Mouse (Mus musculus): Measurements from ENCODE around the gene Scn8a. TPM values are rescaled to one million over a fixed set of nuclear protein-coding genes. Genes with fewer than 3 reads are reported as not detected.

Gene Scn8a
- polyA plus RNA-seq, 1 experiment: 0.45 TPM

- Histone ChIP-seq H3K4me1 (ENCODE audit: control insufficient read depth, insufficient read depth, low read length) (no peaks in the 10 kb centered on the region), H3K27ac (ENCODE audit: insufficient read depth, low read depth, low read length) (no peak overlapping the region), H3K4me3 (ENCODE audit: insufficient read depth, low read depth, low read length) (no peak overlapping the region), H3K27me3 (replicated peaks; ENCODE audit: control insufficient read depth, insufficient read depth, low read length) (no peaks in the 10 kb centered on the region), H3K36me3 (ENCODE audit: control insufficient read depth, insufficient read depth, low read length) (no peaks in the 10 kb centered on the region)
- DNase-seq: no peak
- TF ChIP-seq POLR2A (IDR thresholded peaks at IDR 0.05; ENCODE audit: low read depth, low read length) (no peak), CTCF (conservative IDR thresholded peaks at IDR 0.05; ENCODE audit: insufficient read depth, insufficient read length, low read depth, low read length) (no peak)
- 87% methylated on average over 8 of the region's 8 CpGs for WGBS
These were observed 37.5 kb upstream of the Scn8a start for GRCm38 (mm10) chr15:100832144-100832543.

- H3K27me3 ChIP-seq (replicated peaks; ENCODE audit: control insufficient read depth, insufficient read depth, low read length): no peaks in the 10 kb centered on the region
- DNase-seq: no peak
- TF ChIP-seq CTCF (conservative IDR thresholded peaks at IDR 0.05; ENCODE audit: insufficient read depth, insufficient read length, low read depth, low read length) (no peak), POLR2A (IDR thresholded peaks at IDR 0.05; ENCODE audit: low read depth, low read length) (no peak)
- H3K27ac ChIP-seq (ENCODE audit: insufficient read depth, low read depth, low read length): no peak overlapping the region
- no peak overlapping the region for H3K4me3 ChIP-seq (ENCODE audit: insufficient read depth, low read depth, low read length)
- H3K4me1 ChIP-seq (ENCODE audit: control insufficient read depth, insufficient read depth, low read length): no peaks in the 10 kb centered on the region
- WGBS: 48% methylated on average over 7 of the region's 7 CpGs
- no peaks in the 10 kb centered on the region for H3K36me3 ChIP-seq (ENCODE audit: control insufficient read depth, insufficient read depth, low read length)
These were observed 36.9 kb upstream of the Scn8a start for GRCm38 (mm10) chr15:100832784-100833183.

- WGBS: 87% methylated on average over 8 of the region's 8 CpGs
- Histone ChIP-seq H3K4me3 (ENCODE audit: insufficient read depth, low read depth, low read length) (no peak overlapping the region), H3K27ac (ENCODE audit: insufficient read depth, low read depth, low read length) (no peak overlapping the region), H3K4me1 (ENCODE audit: control insufficient read depth, insufficient read depth, low read length) (no peaks in the 10 kb centered on the region), H3K36me3 (ENCODE audit: control insufficient read depth, insufficient read depth, low read length) (no peaks in the 10 kb centered on the region), H3K27me3 (replicated peaks; ENCODE audit: control insufficient read depth, insufficient read depth, low read length) (no peaks in the 10 kb centered on the region)
- no peak for TF ChIP-seq POLR2A (IDR thresholded peaks at IDR 0.05; ENCODE audit: low read depth, low read length)
- no peak for TF ChIP-seq CTCF (conservative IDR thresholded peaks at IDR 0.05; ENCODE audit: insufficient read depth, insufficient read length, low read depth, low read length)
- DNase-seq: no peak
These were observed 32.9 kb upstream of the Scn8a start for GRCm38 (mm10) chr15:100836729-100837128.

GRCm38 (mm10) chr15:100838607-100839207 is 31.0 kb upstream of the Scn8a start:
- 34% methylated on average over 12 of the region's 12 CpGs for WGBS
- H3K36me3 ChIP-seq (ENCODE audit: control insufficient read depth, insufficient read depth, low read length): no peaks in the 10 kb centered on the region
- H3K4me1 ChIP-seq (ENCODE audit: control insufficient read depth, insufficient read depth, low read length): no peaks in the 10 kb centered on the region
- H3K4me3 ChIP-seq (ENCODE audit: insufficient read depth, low read depth, low read length): no peak overlapping the region
- TF ChIP-seq CTCF (conservative IDR thresholded peaks at IDR 0.05; ENCODE audit: insufficient read depth, insufficient read length, low read depth, low read length) (peak; percentile 41), POLR2A (IDR thresholded peaks at IDR 0.05; ENCODE audit: low read depth, low read length) (no peak)
- peak; percentile 56 for DNase-seq
- no peaks in the 10 kb centered on the region for H3K27me3 ChIP-seq (replicated peaks; ENCODE audit: control insufficient read depth, insufficient read depth, low read length)
- H3K27ac ChIP-seq (ENCODE audit: insufficient read depth, low read depth, low read length): no peak overlapping the region

DNA sequence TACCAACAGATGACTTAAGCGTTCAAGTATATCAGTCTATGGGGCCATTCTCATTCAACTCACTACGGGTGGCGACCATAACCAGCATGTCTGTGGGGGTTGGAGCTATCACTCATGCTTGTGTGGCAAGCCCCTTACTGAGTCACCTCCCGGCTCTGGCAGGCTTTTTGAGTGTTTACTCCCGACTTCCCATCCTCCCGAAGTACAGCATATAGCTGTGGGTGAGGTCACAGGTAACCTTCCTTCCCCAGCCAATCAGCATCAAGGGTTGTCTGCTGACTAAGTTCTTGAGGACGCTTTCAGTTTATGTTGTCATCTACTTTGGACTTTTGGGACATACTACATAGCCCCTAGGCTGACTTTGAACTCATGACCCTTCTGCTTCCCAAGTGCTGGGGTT is 25.3 kb upstream of the Scn8a start:
- no peak overlapping the region for H3K27ac ChIP-seq (ENCODE audit: insufficient read depth, low read depth, low read length)
- 89% methylated on average over 7 of the region's 7 CpGs for WGBS
- DNase-seq: no peak
- H3K27me3 ChIP-seq (replicated peaks; ENCODE audit: control insufficient read depth, insufficient read depth, low read length): no peaks in the 10 kb centered on the region
- H3K4me3 ChIP-seq (ENCODE audit: insufficient read depth, low read depth, low read length): no peak overlapping the region
- no peaks in the 10 kb centered on the region for H3K4me1 ChIP-seq (ENCODE audit: control insufficient read depth, insufficient read depth, low read length)
- no peaks in the 10 kb centered on the region for H3K36me3 ChIP-seq (ENCODE audit: control insufficient read depth, insufficient read depth, low read length)
- TF ChIP-seq POLR2A (IDR thresholded peaks at IDR 0.05; ENCODE audit: low read depth, low read length): no peak
- TF ChIP-seq CTCF (conservative IDR thresholded peaks at IDR 0.05; ENCODE audit: insufficient read depth, insufficient read length, low read depth, low read length): no peak

GRCm38 (mm10) chr15:100845049-100845879 is 24.4 kb upstream of the Scn8a start:
- Histone ChIP-seq H3K27ac (ENCODE audit: insufficient read depth, low read depth, low read length) (no peak overlapping the region), H3K27me3 (replicated peaks; ENCODE audit: control insufficient read depth, insufficient read depth, low read length) (no peaks in the 10 kb centered on the region), H3K36me3 (ENCODE audit: control insufficient read depth, insufficient read depth, low read length) (no peaks in the 10 kb centered on the region), H3K4me1 (ENCODE audit: control insufficient read depth, insufficient read depth, low read length) (no peaks in the 10 kb centered on the region), H3K4me3 (ENCODE audit: insufficient read depth, low read depth, low read length) (no peak overlapping the region)
- 50% methylated on average over 26 of the region's 26 CpGs for WGBS
- TF ChIP-seq CTCF (conservative IDR thresholded peaks at IDR 0.05; ENCODE audit: insufficient read depth, insufficient read length, low read depth, low read length) (no peak), POLR2A (IDR thresholded peaks at IDR 0.05; ENCODE audit: low read depth, low read length) (no peak)
- peak; percentile 46 for DNase-seq

DNA sequence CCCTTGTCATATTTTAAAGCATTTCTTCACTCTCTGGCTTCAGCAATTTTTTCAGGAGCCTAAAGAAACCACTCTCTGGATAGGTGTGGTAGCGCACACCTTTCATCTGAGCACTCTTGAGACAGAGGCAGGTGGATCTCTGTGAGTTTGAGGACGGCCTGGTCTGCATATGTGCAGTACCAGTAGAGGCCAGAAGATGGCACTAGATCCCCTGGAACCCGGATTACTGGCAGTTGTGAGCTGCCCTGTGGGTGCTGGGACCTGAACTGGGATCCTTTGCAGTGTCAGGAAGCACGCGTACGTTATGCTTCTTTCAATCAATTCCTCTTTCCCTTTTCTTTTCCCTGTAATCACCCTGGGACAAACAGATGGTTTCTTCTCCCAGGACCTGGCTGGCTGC is 22.5 kb upstream of the Scn8a start:
- WGBS: 86% methylated on average over 6 of the region's 6 CpGs
- TF ChIP-seq CTCF (conservative IDR thresholded peaks at IDR 0.05; ENCODE audit: insufficient read depth, insufficient read length, low read depth, low read length): 0 out of 2 replicates have a peak, but pooled peaks have one; percentile 18
- TF ChIP-seq POLR2A (IDR thresholded peaks at IDR 0.05; ENCODE audit: low read depth, low read length): no peak

More for the DNA sequence above, 22.5 kb upstream of the Scn8a start:
- no peak overlapping the region for H3K27ac ChIP-seq (ENCODE audit: insufficient read depth, low read depth, low read length)
- no peaks in the 10 kb centered on the region for H3K27me3 ChIP-seq (replicated peaks; ENCODE audit: control insufficient read depth, insufficient read depth, low read length)
- no peak overlapping the region for H3K4me3 ChIP-seq (ENCODE audit: insufficient read depth, low read depth, low read length)
- H3K4me1 ChIP-seq (ENCODE audit: control insufficient read depth, insufficient read depth, low read length): no peaks in the 10 kb centered on the region
- no peak for DNase-seq
- H3K36me3 ChIP-seq (ENCODE audit: control insufficient read depth, insufficient read depth, low read length): no peaks in the 10 kb centered on the region
